Mouse (Mus musculus) kidney, adult 11 months (tissue): ENCODE results near the gene Zmiz1.

Experiments used
- DNase-seq: peaks from one replicate; pipeline ENCODE4 v3.0.0; 2022

Zmiz1 gene

DNA sequence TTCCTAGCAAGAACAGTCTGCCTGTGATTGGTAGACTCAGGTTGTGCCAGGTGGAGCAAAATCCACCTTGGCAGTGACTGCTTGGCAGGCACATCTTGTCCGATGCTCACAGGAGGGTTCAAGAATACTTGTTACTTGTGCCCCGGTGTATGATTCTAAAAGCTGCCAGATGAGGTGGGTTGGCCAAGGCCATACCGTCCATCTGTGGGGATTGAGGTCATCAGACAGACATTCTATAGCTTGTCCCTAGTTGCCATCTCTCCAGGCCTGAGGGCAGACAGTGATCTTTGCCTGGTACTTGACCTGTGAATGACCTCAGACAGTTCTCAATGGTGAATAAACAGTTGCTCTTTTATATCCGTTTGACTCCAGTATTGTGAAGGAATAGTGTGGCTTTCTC lies 161.8 kb downstream of the Zmiz1 start:
- no peak for DNase-seq

GRCm38 (mm10) chr14:25623698-25624097 lies 164.7 kb downstream of the Zmiz1 start:
- no peak for DNase-seq

- no peak for DNase-seq
Measured at GRCm38 (mm10) chr14:25624659-25625058, 165.7 kb downstream of the Zmiz1 start.

DNA sequence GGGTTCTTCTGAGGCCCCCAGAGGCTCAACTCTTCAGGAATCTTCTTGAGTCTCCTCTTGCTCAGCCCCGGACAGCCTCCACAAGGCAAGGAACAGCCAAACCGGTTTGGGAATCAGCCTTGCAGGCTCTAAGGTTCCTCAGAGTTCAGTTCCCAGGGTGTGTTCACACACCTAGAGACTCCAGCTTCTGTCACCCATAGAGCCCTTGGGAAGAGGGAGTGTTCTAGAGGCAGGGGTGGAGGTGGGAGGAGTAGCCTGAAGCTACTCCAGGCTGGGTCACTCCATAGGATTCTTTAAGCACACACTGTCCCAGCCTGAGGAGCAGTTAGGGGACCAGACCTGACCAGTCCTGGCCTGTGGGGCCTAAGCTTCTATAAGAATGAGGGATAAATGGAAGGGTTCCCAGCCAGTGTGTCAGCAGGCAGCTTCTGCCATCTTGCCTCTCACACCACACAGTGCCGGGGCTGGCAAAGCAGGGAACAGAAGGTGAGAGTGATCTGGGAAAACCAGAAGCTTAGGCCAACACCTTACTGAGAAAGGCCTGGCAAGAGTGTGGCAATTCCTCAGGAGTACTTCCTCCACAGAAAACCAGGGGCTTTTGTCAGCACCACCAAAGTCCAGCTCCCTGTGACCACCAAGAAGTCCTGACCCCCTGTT lies 168.7 kb downstream of the Zmiz1 start:
- DNase-seq = no peak

GRCm38 (mm10) chr14:25628448-25629099 lies 169.6 kb downstream of the Zmiz1 start:
- peak; percentile 18 for DNase-seq

DNA sequence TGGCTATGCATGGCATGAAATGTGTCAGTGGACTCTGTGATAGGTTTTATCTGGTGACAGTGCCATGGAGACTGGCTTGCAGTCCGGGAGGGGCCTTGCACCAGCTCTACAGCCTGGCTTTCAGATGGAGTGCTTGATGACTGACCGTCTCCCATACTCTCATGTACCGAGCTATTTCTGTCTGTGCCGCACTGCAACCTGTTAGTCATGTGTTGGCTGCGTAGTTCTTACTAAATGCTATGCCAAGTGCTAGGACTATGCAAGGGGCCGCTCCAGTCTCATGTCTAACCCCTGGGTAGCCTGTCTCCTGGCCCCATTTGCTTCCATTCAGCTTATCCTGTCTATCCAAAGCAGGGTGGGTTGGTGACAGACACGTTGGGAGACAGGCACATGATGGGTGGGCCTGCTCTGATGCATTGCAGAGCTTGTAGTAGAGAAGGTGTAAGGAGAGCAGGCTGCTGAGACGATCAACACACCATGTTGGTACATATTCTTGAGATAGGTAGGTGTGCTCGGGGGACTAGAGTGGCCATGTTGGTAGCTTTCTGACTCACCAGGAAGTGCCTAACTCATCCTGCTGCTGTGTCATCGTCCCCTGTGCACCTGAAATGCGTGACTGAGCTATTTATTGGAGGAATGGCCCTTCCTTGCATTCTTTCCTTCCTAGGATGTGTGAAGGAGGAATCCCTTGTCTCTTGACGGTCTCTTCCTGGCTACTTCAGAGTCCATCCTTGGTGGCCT lies 171.1 kb downstream of the Zmiz1 start:
- no peak for DNase-seq

GRCm38 (mm10) chr14:25630647-25631409 lies 171.8 kb downstream of the Zmiz1 start:
- no peak for DNase-seq

- DNase-seq = no peak
Measured at GRCm38 (mm10) chr14:25631481-25631880, 172.5 kb downstream of the Zmiz1 start.

DNA sequence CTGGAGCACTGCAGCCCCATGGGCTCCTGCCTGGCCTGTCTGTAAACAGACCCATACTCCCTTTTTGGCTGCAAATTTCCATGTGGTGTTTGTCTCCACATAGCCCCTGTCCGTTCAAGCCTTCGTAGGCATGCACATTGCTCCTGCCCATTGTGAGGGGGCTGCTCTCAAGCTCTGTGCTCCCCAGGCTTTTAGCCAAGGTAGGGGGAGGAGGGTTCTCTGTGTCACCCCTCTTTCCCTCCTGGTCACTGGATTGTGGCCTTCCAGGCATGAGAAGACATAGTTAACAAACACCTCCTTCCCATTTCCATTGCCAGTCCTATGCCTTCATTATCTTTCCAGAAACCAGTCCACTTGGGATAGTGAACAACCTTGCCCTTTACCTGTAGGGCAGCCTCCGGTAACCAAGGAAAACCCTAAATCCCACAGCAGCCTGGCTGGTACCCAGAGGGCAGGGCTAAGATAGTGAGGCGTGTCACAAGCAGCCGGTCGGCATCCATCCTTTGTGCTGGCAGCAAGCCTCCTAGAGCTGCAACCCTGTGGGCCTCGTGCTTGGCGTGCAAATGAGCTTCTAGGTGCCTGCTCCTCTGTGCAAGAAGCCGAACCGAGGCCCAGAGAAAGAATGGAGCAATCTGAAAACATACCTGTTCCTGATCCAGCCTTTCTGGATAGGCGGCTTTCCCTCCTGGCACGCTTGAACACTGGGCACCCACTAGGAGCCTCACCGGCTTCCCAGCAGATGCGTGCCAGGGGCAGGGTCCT lies 174.7 kb downstream of the Zmiz1 start:
- DNase-seq = no peak

DNA sequence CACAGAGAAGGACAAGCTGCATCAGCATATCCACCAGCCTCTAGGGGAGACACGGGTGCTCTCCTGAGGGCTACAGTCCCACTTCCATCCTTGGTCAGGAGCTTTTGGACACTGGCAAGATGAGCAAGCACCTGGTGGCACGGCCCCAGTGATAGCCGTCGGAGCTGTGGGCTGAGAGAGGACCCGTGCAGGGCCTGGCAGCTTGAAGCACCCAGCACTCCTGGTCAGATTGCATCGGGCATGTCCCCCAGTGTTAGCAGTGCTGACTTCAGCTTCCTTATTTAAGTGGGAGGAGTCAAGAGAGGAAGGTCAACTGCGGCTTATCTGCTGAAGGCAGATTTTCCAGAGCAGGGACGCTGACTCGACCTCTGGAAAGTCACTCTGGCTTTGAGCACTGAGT lies 175.3 kb downstream of the Zmiz1 start:
- no peak for DNase-seq

GRCm38 (mm10) chr14:25635746-25636145 lies 176.8 kb downstream of the Zmiz1 start:
- DNase-seq = no peak

GRCm38 (mm10) chr14:25636297-25636696 lies 177.3 kb downstream of the Zmiz1 start:
- DNase-seq = no peak

GRCm38 (mm10) chr14:25639120-25639758 lies 180.3 kb downstream of the Zmiz1 start:
- DNase-seq = no peak

GRCm38 (mm10) chr14:25639979-25640378 lies 181.0 kb downstream of the Zmiz1 start:
- DNase-seq = no peak

DNA sequence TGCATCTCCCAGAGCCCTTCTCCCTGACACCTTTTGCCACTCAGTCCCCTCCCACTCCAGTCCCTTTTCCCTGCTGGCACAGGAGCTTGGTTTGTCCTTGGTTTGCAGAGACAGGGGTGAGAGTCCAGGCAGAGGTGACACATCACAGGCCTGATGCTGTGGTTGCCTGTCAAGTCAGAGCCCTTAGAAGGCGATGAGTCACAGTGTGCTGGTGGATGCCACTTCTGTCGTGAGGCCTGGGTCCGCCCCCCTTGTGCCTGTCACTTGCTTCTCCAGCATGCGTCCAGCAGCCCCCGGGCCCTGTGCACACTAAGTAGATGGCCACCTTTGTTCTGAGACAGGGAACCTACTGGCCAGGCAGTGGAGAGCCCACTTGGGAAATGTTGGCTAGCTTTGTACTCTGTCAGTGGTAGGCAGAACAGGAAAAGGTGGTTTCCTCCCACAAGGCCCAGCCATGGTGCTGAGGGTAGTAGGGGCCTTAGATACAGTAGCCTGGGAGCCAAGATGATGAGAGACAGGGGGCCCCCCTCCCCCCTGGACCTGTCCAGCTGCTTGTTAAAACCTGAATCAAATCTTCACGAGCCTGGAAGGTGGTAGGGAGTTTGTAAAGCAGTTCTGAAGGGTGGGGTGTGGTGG lies 181.6 kb downstream of the Zmiz1 start:
- DNase-seq = no peak

DNA sequence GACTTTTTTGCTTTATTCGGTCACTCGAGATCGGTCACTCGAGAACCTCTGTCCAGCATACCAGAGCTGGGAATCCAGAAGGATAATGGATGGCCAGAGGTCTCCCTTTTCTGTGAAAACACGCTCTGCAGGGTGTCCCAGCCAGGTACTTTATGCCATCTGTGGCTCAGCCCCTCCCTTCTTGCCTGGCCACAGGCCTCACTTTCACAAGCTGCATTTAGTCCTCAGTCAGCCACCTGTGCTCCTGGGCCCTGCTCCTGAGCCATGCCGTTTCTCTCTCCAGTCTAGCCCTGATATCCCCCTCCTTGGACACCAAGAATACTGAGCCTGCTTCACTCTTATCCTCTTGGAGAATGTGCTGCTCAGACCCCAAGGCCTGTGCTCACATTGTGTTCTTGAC lies 182.1 kb downstream of the Zmiz1 start:
- no peak for DNase-seq

DNA sequence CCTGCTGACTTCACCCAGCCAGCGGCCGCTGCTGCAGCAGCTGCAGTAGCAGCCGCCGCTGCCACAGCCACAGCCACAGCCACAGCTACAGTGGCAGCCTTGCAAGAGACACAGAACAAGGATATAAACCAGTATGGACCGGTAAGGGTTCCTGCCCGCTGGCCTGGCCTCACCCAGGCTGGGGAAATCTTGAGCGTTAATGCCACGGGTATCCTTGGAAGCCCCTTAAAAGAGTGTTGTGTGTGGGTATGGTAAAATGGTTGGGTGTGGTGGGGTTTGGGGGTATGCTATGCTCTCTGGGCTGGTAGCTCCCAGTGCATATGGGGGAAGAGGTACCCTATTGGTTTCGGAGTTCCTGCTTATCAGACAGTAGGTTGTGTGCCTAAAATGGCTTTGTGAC lies 186.7 kb downstream of the Zmiz1 start:
- DNase-seq = no peak

DNA sequence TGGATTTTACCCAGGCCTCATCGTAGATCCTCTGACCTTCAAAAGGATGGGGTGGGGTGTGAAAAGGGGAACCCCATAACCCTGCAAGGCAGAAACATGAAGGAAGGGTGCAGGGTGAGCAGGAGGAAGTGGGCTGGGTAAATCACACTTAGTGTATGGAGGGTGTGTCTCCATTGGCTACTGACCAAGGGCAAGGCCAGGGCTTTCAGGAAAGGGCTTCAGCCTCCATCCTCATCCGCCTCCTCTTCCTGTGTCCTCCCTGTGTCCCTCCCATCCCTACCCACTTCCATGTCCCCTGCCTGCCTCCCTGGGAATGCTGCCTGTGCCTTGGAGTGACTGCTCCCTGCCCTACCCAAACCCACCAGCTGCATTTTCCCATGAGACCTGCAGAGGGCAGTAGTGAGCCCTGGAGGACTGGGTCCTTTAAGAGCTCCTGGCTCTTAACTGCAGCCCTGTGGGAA lies 187.2 kb downstream of the Zmiz1 start:
- peak; percentile 75 for DNase-seq

DNA sequence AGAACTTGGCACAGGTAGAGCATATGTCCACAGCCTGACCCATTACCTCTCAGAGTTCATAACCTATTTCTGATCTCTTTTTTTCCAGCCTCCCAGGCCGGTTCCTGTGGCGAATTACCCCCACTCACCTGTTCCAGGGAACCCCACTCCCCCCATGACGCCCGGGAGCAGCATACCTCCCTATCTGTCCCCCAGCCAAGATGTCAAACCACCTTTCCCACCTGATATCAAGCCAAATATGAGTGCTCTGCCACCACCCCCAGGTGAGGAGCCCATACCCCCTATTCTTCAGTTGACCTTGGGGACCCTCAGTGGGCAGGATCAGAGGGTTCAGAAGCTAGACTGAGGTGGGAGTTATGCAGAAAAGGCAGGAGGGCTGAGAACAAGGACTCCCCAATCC lies 192.1 kb downstream of the Zmiz1 start:
- DNase-seq = no peak

GRCm38 (mm10) chr14:25651905-25652304 lies 192.9 kb downstream of the Zmiz1 start:
- DNase-seq = no peak

GRCm38 (mm10) chr14:25654401-25655197 lies 195.6 kb downstream of the Zmiz1 start:
- DNase-seq = no peak
